Mouse (Mus musculus): ENCODE measurements at regions not wholly inside any gene's neighbourhood (a gene's known extent, or its start where the extent isn't known, plus 50 kb on each side); places are given as distances from the start of the nearest gene placed in this dataset.

DNA sequence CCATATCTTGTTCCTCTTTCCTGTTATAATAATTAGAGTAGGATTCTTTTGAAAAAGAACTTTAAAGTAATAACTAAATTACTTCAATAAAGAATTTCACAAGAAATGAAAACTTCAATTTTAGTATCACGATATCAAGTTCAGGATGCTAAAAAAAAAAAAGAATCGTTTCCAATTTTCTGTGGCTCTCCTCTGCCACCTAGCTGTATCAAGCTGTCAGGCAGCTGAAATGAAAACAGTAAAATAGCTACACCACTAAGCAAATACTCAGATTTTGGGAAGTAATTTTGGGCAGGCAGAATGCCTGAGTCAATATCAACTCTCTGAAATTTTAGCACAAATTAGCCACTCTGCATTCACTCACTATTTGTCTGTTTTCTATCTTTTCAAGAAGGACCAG lies 694.5 kb upstream of the Arrdc3 start:
- no peak overlapping the region for H3K4me3 ChIP-seq (ENCODE audit: control insufficient read depth in 1 of 2, insufficient read depth in 1 of 2, low read depth in 2 of 2, low read length in 2 of 2)
- no peak overlapping the region for H3K27ac ChIP-seq (ENCODE audit: control insufficient read depth, low read depth, low read length)
- no peak for TF ChIP-seq UBTF (IDR thresholded peaks at IDR 0.05; ENCODE audit: borderline replicate concordance, insufficient read depth, low read depth, low read length)
- TF ChIP-seq RCOR1 (IDR thresholded peaks at IDR 0.05; ENCODE audit: low read depth, low read length): no peak
- 0 out of 2 replicates have a peak, but pooled peaks have one; percentile 27 for TF ChIP-seq ZNF384 (IDR thresholded peaks at IDR 0.05; ENCODE audit: low read depth, low read length)
- no peak for TF ChIP-seq JUND (IDR thresholded peaks at IDR 0.05; ENCODE audit: low read depth, low read length)
- TF ChIP-seq RAD21 (IDR thresholded peaks at IDR 0.05; ENCODE audit: low read depth, low read length): peak; percentile 15
- TF ChIP-seq TBP (IDR thresholded peaks at IDR 0.05; ENCODE audit: low read depth, low read length): no peak
- no peak for TF ChIP-seq SIN3A (IDR thresholded peaks at IDR 0.05; ENCODE audit: low read length)
- no peak for TF ChIP-seq TCF12 (IDR thresholded peaks at IDR 0.05; ENCODE audit: low read depth, low read length)
- TF ChIP-seq USF2 (IDR thresholded peaks at IDR 0.05; ENCODE audit: borderline replicate concordance in 1 of 2, insufficient read depth in 1 of 2, low read depth in 1 of 2, low read length in 2 of 2): no peak
- TF ChIP-seq ZMIZ1 (IDR thresholded peaks at IDR 0.05; ENCODE audit: low read depth, low read length): no peak
- no peak for TF ChIP-seq POLR2A (IDR thresholded peaks at IDR 0.05; ENCODE audit: control insufficient read depth in 1 of 2, insufficient read depth in 1 of 2, low read depth in 1 of 2, low read length in 2 of 2, poor library complexity in 1 of 2)
- TF ChIP-seq E2F4 (IDR thresholded peaks at IDR 0.05; ENCODE audit: borderline replicate concordance, low read depth, low read length): no peak
- no peak for TF ChIP-seq GATA1 (IDR thresholded peaks at IDR 0.05; ENCODE audit: low read depth, low read length)
- no peak for TF ChIP-seq MAZ (IDR thresholded peaks at IDR 0.05; ENCODE audit: low read depth, low read length)
- TF ChIP-seq NRF1 (IDR thresholded peaks at IDR 0.05; ENCODE audit: insufficient read depth, low read depth, low read length, poor library complexity, severe bottlenecking): no peak
- TF ChIP-seq CTCF (IDR thresholded peaks at IDR 0.05 in 2 of 3, conservative IDR thresholded peaks at IDR 0.05 in 1 of 3; ENCODE audit: control insufficient read depth in 1 of 3, insufficient read depth in 1 of 3, low read depth in 2 of 3, low read length in 3 of 3, poor library complexity in 1 of 3, severe bottlenecking in 1 of 3): peak in 1 of 3 experiments; percentile 11; a peak in 1 of 6 replicates
- TF ChIP-seq GABPA (IDR thresholded peaks at IDR 0.05; ENCODE audit: low read depth, low read length): no peak
- TF ChIP-seq CHD1 (IDR thresholded peaks at IDR 0.05; ENCODE audit: low read depth, low read length): no peak
- TF ChIP-seq TAL1 (IDR thresholded peaks at IDR 0.05; ENCODE audit: low read length): no peak
- no peak for TF ChIP-seq MEF2A (IDR thresholded peaks at IDR 0.05; ENCODE audit: extremely low read depth, insufficient replicate concordance, low read depth, low read length, poor library complexity, severe bottlenecking)
- TF ChIP-seq HCFC1 (IDR thresholded peaks at IDR 0.05; ENCODE audit: low read depth, low read length): no peak
- H3K79me2 ChIP-seq (ENCODE audit: control insufficient read depth, insufficient read depth, low read length, poor library complexity): no peaks in the 10 kb centered on the region
- no peaks in the 10 kb centered on the region for H3K4me1 ChIP-seq (ENCODE audit: control insufficient read depth in 1 of 2, insufficient read depth in 2 of 2, low read length in 2 of 2)
- no peaks in the 10 kb centered on the region for H3K36me3 ChIP-seq (ENCODE audit: control insufficient read depth in 1 of 2, insufficient read depth in 2 of 2, low read length in 2 of 2)
- no peaks in the 10 kb centered on the region for H3K27me3 ChIP-seq (ENCODE audit: control insufficient read depth in 1 of 2, insufficient read depth in 2 of 2, low read length in 2 of 2)
- no peak for DNase-seq (ENCODE audit: low read depth, low spot score)
- H3K9ac ChIP-seq (ENCODE audit: control insufficient read depth, low read depth, low read length, poor library complexity, severe bottlenecking): no peak overlapping the region
- no peaks in the 10 kb centered on the region for H3K9me3 ChIP-seq (replicated peaks; ENCODE audit: insufficient read depth, low read length)

Measured in MEL (cell line).